19 mouse cellular contexts compared by ENCODE assay signal in genomic region chr9:43792681-43793080, GRCm38 (mm10). TPM values are rescaled to one million over a fixed set of nuclear protein-coding genes. Genes with fewer than 3 reads are reported as not detected.
DNase-seq lines count a peak whose midpoint lies in the region; TF ChIP-seq lines count a peak whose summit lies in the region.
"Had no signal": no experiment of that assay in that cellular context is flagged by ENCODE, and none has a peak within 500 bp of the region (broad histone marks: within the 10 kb centered on the region; RNA-seq: fewer than 3 reads in every experiment).

No protein-coding gene starts in this region.

- H3K4me3 ChIP-seq in layer of hippocampus, adult 2 months = no peak overlapping the region
- H3K4me3 ChIP-seq: embryonic facial prominence, embryonic 10.5 days; embryonic facial prominence, embryonic 12.5 days; forebrain, embryonic 13.5 days; forebrain, embryonic 15.5 days had no signal

- peak; percentile 61 to 85 for DNase-seq in adrenal gland, adult (ENCODE audit: inconsistent age in 2 of 2, low spot score in 1 of 2)
- DNase-seq in adrenal gland, adult 18-20 months (ENCODE audit: low spot score in 2 of 2) = no peak
- DNase-seq in adrenal gland, postnatal 25 days = peak; percentile 26
- no peak for DNase-seq in adrenal gland, postnatal 10 days
- no peak for DNase-seq in layer of hippocampus, adult 2 months (ENCODE audit: low spot score in 2 of 2)
- DNase-seq in layer of hippocampus, adult 9-10 months (ENCODE audit: low spot score) = no peak
- DNase-seq in brain, adult 2 months (ENCODE audit: low read depth, low spot score) = peak; percentile 28
- no peak for DNase-seq in kidney, adult 18-20 months
- DNase-seq: B cell, adult 2 months; cerebellum, adult 11 months; cerebellum, adult 18-20 months; cerebellum, adult 8-10 months; cerebellum, adult 9-11 months; cerebellum, postnatal 14 days; forebrain, postnatal 0 days had no signal

- peak; percentile 23 for TF ChIP-seq CTCF in layer of hippocampus, adult 2 months (conservative IDR thresholded peaks at IDR 0.05)

- no peak overlapping the region for H3K27ac ChIP-seq in layer of hippocampus, adult 2 months
- H3K27ac ChIP-seq: embryonic facial prominence, embryonic 10.5 days; embryonic facial prominence, embryonic 12.5 days; forebrain, embryonic 13.5 days; forebrain, embryonic 15.5 days had no signal

RNA-seq across cellular contexts. Expression of gene Nectin1, which starts 48.9 kb away (rescaled TPM):
- total RNA-seq in adrenal gland, adult 18-20 months (2021) = 10 to 100 TPM; 25.8 to 27.4 TPM
- total RNA-seq in adrenal gland, postnatal 25 days (2021) = 23.6 and 25.7 TPM in 2 replicates
- total RNA-seq in adrenal gland, postnatal 10 days (2021) = 10 to 100 TPM; 18.2 to 21.7 TPM
- total RNA-seq in layer of hippocampus, adult 2 months (2021) = 10 to 100 TPM; 67.2 to 72.6 TPM

Comparison
In these comparisons a context has a peak if more than half of its experiments do, and no peak if none do; other contexts are left out.
1. DNase-seq: peak in adrenal gland, adult (2 of 2), adrenal gland, postnatal 25 days (single experiment) and brain, adult 2 months (single experiment); none in adrenal gland, adult 18-20 months (0 of 2), adrenal gland, postnatal 10 days (single experiment), layer of hippocampus, adult 2 months (0 of 2), layer of hippocampus, adult 9-10 months (single experiment) and kidney, adult 18-20 months (single experiment).